Mouse (Mus musculus) CH12F3 (cell line): ENCODE results near the gene Cd80.
"Not testable (repeated sequence)": the region's sequence is repeated elsewhere in the genome, so short reads cannot be mapped to it uniquely, and the experiment has no call there.

ENCODE experiments used
- in situ Hi-C: fragments of 300-500 bp; cut with MboI; formaldehyde crosslinking; loops from 2 replicates; pipeline ENCODE4 v1.14.3; 2020; ENCODE audit warnings: low sequenced_read_pairs

Gene Cd80

GRCm38 (mm10) chr16:38469437-38469836 is 14.1 kb downstream of the Cd80 start:
- in situ Hi-C loops, result loop anchor here (10.0 kb wide), 1 partner anchor 125 kb away; the partner anchor contains the start of genes Cox17, Gm21987 and Maats1

GRCm38 (mm10) chr16:38471697-38472506 is 16.5 kb downstream of the Cd80 start:
- in situ Hi-C loops, result no loop called here

- in situ Hi-C loops, result no loop called here
These were observed 17.1 kb downstream of the Cd80 start for GRCm38 (mm10) chr16:38472507-38472873.

- in situ Hi-C loops, result no loop called here
These were observed 18.3 kb downstream of the Cd80 start for GRCm38 (mm10) chr16:38473661-38474060.

GRCm38 (mm10) chr16:38474677-38475286 is 19.4 kb downstream of the Cd80 start:
- in situ Hi-C loops, result no loop called here

- in situ Hi-C loops, result no loop called here
These were observed 20.4 kb downstream of the Cd80 start for GRCm38 (mm10) chr16:38475681-38476311.

GRCm38 (mm10) chr16:38476312-38477240 is 21.2 kb downstream of the Cd80 start:
- in situ Hi-C loops, result no loop called here

GRCm38 (mm10) chr16:38477241-38477608 is 21.9 kb downstream of the Cd80 start:
- in situ Hi-C loops, result not testable (repeated sequence)

- in situ Hi-C loops, result no loop called here
These were observed 22.9 kb downstream of the Cd80 start for GRCm38 (mm10) chr16:38478296-38478695.

GRCm38 (mm10) chr16:38481327-38481726 is 26.0 kb downstream of the Cd80 start:
- in situ Hi-C loops, result no loop called here

- in situ Hi-C loops, result no loop called here
These were observed 27.6 kb downstream of the Cd80 start for GRCm38 (mm10) chr16:38482780-38483562.

GRCm38 (mm10) chr16:38483582-38484309 is 28.4 kb downstream of the Cd80 start:
- in situ Hi-C loops, result no loop called here

GRCm38 (mm10) chr16:38492551-38492950 is 37.2 kb downstream of the Cd80 start:
- in situ Hi-C loops, result loop anchor here (10.0 kb wide), 1 partner anchor 148 kb away; the partner anchor contains the start of genes Cox17, Gm21987 and Maats1

GRCm38 (mm10) chr16:38493890-38494289 is 38.5 kb downstream of the Cd80 start:
- in situ Hi-C loops, result loop anchor here (10.0 kb wide), 1 partner anchor 149 kb away; the partner anchor contains the start of genes Cox17, Gm21987 and Maats1

- in situ Hi-C loops, result loop anchor here (10.0 kb wide), 1 partner anchor 152 kb away; the partner anchor contains the start of genes Cox17, Gm21987 and Maats1
These were observed 41.3 kb downstream of the Cd80 start for GRCm38 (mm10) chr16:38496604-38497140.

- in situ Hi-C loops, result no loop called here
These were observed 47.1 kb downstream of the Cd80 start for GRCm38 (mm10) chr16:38502469-38502868.

GRCm38 (mm10) chr16:38503528-38503927 is 48.2 kb downstream of the Cd80 start:
- in situ Hi-C loops, result no loop called here

- in situ Hi-C loops, result no loop called here
These were observed 50.8 kb downstream of the Cd80 start for GRCm38 (mm10) chr16:38506041-38506634.
